Mouse (Mus musculus): Measurements from ENCODE around the gene Hormad2.

Hormad2 gene

GRCm38 (mm10) chr11:4306086-4306485, 134.8 kb downstream of the Hormad2 start:
- no peak for ATAC-seq (ENCODE audit: insufficient number of reproducible peaks, low FRiP score, low TSS enrichment)

- no peak for ATAC-seq (ENCODE audit: insufficient number of reproducible peaks, low FRiP score, low TSS enrichment)
These were observed 135.8 kb downstream of the Hormad2 start for GRCm38 (mm10) chr11:4305090-4305489.

DNA sequence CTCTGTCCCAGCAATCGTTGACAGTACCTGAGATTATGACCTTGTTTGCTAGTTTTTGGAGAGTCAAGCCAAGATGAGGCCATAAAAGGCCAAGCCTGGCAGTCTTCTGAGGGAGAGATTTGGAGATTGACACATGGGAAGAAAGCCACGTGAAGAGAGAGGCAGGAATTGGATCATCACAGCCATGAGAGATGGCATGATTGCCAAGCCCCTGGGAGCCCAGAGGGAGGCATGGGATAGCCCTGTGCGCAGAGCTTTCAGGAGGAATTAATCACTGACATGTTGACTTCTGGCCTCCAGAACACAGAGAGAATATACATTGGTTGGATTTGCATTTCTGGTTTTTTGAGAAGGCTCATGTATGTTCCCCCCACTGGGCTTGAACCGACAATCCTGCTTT, 136.7 kb downstream of the Hormad2 start:
- no peak for ATAC-seq (ENCODE audit: insufficient number of reproducible peaks, low FRiP score, low TSS enrichment)

DNA sequence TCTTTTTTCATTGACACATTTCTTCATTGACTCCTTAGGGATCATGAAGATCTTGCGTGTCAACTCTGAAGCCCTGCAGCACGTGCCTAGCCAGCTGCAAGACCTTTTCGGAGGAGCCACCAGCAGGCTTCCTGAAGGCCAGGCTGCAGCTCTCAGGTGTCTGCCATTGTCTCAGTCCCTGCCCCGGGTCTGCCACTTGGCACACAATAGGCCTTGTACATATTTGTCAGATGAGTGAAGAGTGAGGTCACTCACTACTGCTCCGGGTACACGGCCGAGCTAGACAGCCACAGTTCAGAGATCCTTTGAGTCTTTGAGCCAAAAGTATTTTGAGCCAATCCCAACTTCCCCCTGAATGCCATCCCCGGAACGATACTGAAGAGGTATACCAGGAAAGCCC, 137.9 kb downstream of the Hormad2 start:
- no peak for ATAC-seq (ENCODE audit: insufficient number of reproducible peaks, low FRiP score, low TSS enrichment)

DNA sequence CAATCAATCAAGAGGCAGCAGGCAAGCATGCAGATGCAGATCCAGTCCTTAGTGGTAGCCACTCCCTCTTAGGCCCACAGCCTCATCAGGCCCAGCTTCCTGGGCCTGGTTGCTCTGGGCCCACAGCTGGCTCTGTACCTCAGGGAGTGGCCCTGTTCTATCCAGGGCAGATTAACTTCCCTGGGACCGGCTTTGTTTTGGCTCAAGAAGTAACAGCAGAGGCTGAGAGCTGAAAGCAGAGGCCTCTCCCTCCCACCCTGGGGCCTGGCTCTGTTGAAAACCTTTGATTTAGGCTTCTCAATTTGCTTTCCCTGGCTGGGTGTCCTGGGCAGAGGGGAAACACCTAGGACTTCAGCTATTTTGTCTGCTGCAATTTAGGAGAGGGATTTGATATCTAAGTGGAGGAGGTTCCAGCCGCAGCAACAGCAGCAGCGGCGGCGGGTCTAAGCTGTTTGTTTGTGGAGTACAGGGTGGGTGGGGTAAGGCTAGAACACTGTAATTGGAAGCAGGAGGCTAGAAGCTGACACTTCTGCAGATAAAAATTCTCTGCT, 138.5 kb downstream of the Hormad2 start:
- ATAC-seq (ENCODE audit: insufficient number of reproducible peaks, low FRiP score, low TSS enrichment), result no peak

GRCm38 (mm10) chr11:4300683-4301082, 140.2 kb downstream of the Hormad2 start:
- ATAC-seq (ENCODE audit: insufficient number of reproducible peaks, low FRiP score, low TSS enrichment), result no peak

DNA sequence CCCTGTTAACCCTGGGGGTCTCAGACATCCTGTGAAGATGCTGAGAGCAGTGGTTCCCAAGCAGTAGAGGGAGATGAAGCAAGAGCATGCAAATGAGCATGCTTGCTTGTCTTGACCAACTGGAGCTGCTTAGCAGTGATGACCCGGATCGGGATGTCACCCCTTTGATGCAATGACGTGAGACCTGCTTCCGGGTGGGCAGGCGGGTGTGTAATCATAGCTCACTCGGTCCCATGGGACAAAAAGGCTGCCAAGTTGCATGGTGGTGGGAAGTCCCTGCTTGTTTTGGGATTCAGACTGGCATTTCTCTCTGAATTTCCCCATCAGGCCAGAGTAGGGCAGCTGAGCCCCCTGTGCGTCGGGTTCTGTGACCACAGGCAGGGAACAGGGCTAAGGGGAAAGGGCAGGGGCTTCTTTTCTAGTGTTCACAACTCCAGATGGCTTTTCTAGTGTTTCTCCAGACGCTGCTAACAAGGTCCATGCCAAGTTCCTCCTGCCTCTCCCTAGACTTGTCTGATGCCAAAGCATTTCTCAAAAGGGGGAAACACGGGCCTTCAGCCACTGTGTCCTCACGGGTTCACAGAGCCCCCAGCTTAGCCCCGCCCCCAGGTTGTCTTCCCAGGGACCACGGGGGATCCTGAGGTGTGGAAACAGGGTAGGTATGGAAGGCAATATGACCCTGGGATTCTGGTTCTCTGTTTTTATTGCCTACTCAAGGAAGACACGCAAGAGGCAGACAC, 141.0 kb downstream of the Hormad2 start:
- no peak for ATAC-seq (ENCODE audit: insufficient number of reproducible peaks, low FRiP score, low TSS enrichment)

DNA sequence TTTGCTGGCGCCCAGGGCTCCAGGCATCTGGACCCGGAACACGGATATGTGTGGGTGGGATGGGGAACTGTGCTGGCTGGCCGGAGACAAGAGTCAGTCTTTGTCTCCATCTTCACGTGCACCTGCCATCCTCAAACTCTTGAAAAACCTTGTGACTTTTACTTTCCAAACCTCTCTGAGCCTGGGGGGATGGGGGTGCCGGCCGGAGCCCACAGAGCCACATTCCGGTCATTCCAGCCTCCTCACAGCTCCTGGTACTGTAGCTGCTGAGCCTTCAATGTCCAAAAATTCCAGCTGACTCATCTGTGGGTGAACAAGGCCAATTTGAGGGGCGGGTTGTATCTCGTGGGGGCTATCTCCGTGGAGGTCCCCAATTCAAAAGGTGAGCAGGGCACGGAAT, 141.7 kb downstream of the Hormad2 start:
- no peak for ATAC-seq (ENCODE audit: insufficient number of reproducible peaks, low FRiP score, low TSS enrichment)

DNA sequence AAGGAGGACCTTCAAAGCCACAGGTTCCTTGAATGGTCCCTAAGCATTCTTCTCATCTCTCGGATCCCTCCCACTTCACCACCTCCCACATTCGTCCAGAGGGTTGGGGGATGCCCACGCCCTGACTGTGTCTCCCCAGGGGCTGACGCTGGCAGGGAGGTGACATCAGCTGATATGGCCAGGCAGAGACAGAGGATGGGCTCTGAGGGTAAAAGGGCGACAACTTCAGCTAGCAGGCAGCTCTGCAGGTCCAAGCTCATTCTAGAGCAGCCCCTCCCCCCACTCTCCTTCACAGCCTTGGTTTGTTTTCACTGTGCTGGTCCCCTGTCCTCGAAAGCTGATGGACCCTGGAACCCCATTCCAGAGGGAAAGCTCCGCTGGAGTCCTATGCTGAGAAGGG, 142.3 kb downstream of the Hormad2 start:
- no peak for ATAC-seq (ENCODE audit: insufficient number of reproducible peaks, low FRiP score, low TSS enrichment)

DNA sequence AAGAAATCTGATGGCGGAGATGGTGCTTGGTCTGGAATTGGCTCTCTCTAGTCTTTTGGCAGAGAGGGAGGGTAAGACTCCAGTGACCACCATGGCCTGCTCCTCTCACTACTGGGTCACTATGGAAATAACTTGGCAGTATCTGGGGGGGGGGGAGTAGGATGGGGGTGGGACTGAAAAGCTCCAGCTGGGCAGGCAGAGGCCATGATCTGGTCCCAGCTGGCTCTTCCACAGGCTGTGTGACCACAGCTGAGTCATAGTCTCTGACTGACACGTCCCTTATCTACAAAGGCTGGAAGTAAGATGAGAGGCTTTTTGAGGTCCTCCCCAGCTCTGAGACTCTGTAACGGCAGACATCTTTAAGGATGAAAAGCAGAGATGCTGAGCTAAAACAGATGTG, 143.2 kb downstream of the Hormad2 start:
- ATAC-seq (ENCODE audit: insufficient number of reproducible peaks, low FRiP score, low TSS enrichment), result no peak

- no peak for ATAC-seq (ENCODE audit: insufficient number of reproducible peaks, low FRiP score, low TSS enrichment)
These were observed 144.2 kb downstream of the Hormad2 start for GRCm38 (mm10) chr11:4296610-4297275.
